Mouse (Mus musculus): ENCODE results near the gene Foxp1. TPM values are rescaled to one million over a fixed set of nuclear protein-coding genes. Genes with fewer than 3 reads are reported as not detected.

The Foxp1 gene
- polyA plus RNA-seq, 1 experiment from 2014 or later: 65.4 TPM

DNA sequence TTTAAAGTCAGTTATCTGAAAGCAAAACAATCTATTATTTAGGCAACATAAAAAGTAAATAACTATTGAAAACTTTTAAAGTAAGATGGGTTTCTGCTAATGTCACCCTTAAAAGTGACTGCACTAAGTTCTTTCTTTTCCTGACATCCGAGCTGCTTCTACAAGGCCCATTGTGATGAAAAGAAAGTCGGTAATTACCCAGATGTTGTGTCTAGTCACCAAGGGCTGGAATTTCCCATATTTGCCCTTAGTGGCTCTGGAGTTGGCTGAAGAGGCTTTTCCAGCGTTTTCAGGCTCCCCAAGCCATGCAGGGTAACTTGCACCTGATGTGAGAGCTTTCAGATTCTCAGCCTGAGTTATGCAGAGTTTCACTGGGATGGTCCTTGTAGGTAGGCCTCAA lies 18.6 kb upstream of the Foxp1 start:
- Histone ChIP-seq H3K27me3 (ENCODE audit: control insufficient read depth, insufficient read depth, low read length) (no peaks in the 10 kb centered on the region), H3K27ac (replicated peaks; ENCODE audit: low read depth, low read length) (no peak overlapping the region), H3K9me3 (ENCODE audit: control insufficient read depth, low read length) (no peaks in the 10 kb centered on the region), H3K4me2 (ENCODE audit: low read depth, severe bottlenecking) (no peak overlapping the region), H3K4me3 (ENCODE audit: low read depth, low read length) (no peak overlapping the region), H3K36me3 (ENCODE audit: control insufficient read depth, insufficient read depth, low read length) (no peaks in the 10 kb centered on the region), H3K9ac (ENCODE audit: low read length) (no peak overlapping the region), H3K4me1 (ENCODE audit: control insufficient read depth, insufficient read depth, low read length) (no peaks in the 10 kb centered on the region)
- 51% methylated on average over 3 of the region's 3 CpGs for WGBS
- ATAC-seq (ENCODE audit: insufficient number of reproducible peaks, low FRiP score, low TSS enrichment, low read depth) (no peak), DNase-seq (ENCODE audit: low spot score) (no peak)

DNA sequence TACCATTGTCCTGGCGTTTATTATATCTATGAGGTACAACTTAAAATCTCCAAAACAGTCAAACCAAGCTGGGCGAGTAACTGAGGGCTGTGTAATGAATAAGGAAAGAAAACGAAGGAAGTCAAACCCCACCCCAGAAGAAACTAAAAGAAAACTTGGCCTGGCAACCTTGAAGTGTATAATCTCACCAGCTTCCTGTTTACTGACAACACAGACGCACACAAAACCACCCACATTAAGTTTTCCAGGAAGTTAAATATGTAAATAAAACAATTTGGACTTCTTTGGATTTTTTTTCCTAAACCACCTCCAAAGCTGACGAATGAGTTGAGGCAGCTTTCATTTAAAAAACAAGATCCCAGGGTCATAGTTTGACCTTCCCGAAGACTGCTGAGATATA lies 18.1 kb upstream of the Foxp1 start:
- Histone ChIP-seq H3K27me3 (ENCODE audit: control insufficient read depth, insufficient read depth, low read length) (no peaks in the 10 kb centered on the region), H3K4me3 (ENCODE audit: low read depth, low read length) (no peak overlapping the region), H3K4me1 (ENCODE audit: control insufficient read depth, insufficient read depth, low read length) (no peaks in the 10 kb centered on the region), H3K36me3 (ENCODE audit: control insufficient read depth, insufficient read depth, low read length) (no peaks in the 10 kb centered on the region), H3K4me2 (ENCODE audit: low read depth, severe bottlenecking) (no peak overlapping the region), H3K9me3 (ENCODE audit: control insufficient read depth, low read length) (no peaks in the 10 kb centered on the region), H3K27ac (replicated peaks; ENCODE audit: low read depth, low read length) (no peak overlapping the region), H3K9ac (ENCODE audit: low read length) (no peak overlapping the region)
- 81% methylated on average over 6 of the region's 6 CpGs for WGBS
- DNase-seq (ENCODE audit: low spot score) (no peak), ATAC-seq (ENCODE audit: insufficient number of reproducible peaks, low FRiP score, low TSS enrichment, low read depth) (no peak)

GRCm38 (mm10) chr6:99540146-99540545 lies 17.6 kb upstream of the Foxp1 start:
- no peak for ATAC-seq (ENCODE audit: insufficient number of reproducible peaks, low FRiP score, low TSS enrichment, low read depth)
- Histone ChIP-seq H3K4me1 (ENCODE audit: control insufficient read depth, insufficient read depth, low read length) (no peaks in the 10 kb centered on the region), H3K27me3 (ENCODE audit: control insufficient read depth, insufficient read depth, low read length) (no peaks in the 10 kb centered on the region), H3K9me3 (ENCODE audit: control insufficient read depth, low read length) (no peaks in the 10 kb centered on the region), H3K36me3 (ENCODE audit: control insufficient read depth, insufficient read depth, low read length) (no peaks in the 10 kb centered on the region), H3K4me2 (ENCODE audit: low read depth, severe bottlenecking) (no peak overlapping the region), H3K4me3 (ENCODE audit: low read depth, low read length) (no peak overlapping the region), H3K9ac (ENCODE audit: low read length) (no peak overlapping the region), H3K27ac (replicated peaks; ENCODE audit: low read depth, low read length) (no peak overlapping the region)
- no peak for DNase-seq (ENCODE audit: low spot score)
- WGBS: 89% methylated on average over 5 of the region's 5 CpGs

DNA sequence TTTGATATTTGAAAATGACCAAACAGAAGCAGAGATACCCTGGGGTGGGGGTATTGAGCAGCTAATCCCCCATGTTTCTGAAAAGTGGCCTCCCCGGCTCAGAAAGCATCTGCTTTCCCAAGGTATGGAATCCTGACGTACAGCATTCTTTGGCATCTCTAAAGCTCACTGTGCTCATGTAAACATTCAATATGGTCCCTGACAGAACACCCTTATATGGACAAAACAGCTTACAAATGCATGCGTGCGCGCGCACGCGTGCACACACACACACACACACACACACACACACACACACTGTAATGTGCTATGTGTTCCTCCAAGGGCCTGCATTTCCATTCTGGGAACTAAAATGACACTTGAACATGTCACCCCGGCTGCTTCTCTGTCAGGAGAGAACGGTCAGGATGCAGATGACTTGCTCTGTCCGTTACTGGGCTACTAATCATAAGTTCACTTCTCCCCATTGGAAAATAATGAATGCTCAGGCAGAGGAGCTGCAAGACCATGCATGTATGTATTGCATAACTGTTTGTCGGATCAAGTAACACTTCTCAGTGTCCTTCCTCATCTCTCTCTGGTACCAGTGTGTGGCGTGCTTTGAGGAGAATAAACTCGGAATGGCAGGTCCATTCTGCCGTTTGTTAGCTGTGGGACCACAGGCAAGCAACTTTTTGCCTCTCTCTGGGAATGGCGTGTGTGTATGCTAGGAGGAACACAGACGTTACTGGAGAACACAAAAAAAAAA lies 15.8 kb upstream of the Foxp1 start:
- H3K4me1 ChIP-seq (ENCODE audit: control insufficient read depth, insufficient read depth, low read length): no peaks in the 10 kb centered on the region
- no peak overlapping the region for H3K4me3 ChIP-seq (ENCODE audit: low read depth, low read length)
- H3K4me2 ChIP-seq (ENCODE audit: low read depth, severe bottlenecking): no peak overlapping the region
- H3K36me3 ChIP-seq (ENCODE audit: control insufficient read depth, insufficient read depth, low read length): no peaks in the 10 kb centered on the region
- no peak for DNase-seq (ENCODE audit: low spot score)
- ATAC-seq (ENCODE audit: insufficient number of reproducible peaks, low FRiP score, low TSS enrichment, low read depth): no peak
- no peak overlapping the region for H3K27ac ChIP-seq (replicated peaks; ENCODE audit: low read depth, low read length)
- no peaks in the 10 kb centered on the region for H3K9me3 ChIP-seq (ENCODE audit: control insufficient read depth, low read length)
- H3K27me3 ChIP-seq (ENCODE audit: control insufficient read depth, insufficient read depth, low read length): no peaks in the 10 kb centered on the region
- whole genome bisulfite sequencing: 86% methylated on average over 17 of the region's 17 CpGs
- no peak overlapping the region for H3K9ac ChIP-seq (ENCODE audit: low read length)

- H3K9ac ChIP-seq (ENCODE audit: low read length): no peak overlapping the region
- DNase-seq (ENCODE audit: low spot score): no peak
- H3K36me3 ChIP-seq (ENCODE audit: control insufficient read depth, insufficient read depth, low read length): no peaks in the 10 kb centered on the region
- 61% methylated on average over 5 of the region's 5 CpGs for WGBS
- H3K27me3 ChIP-seq (ENCODE audit: control insufficient read depth, insufficient read depth, low read length): no peaks in the 10 kb centered on the region
- H3K9me3 ChIP-seq (ENCODE audit: control insufficient read depth, low read length): no peaks in the 10 kb centered on the region
- no peak overlapping the region for H3K27ac ChIP-seq (replicated peaks; ENCODE audit: low read depth, low read length)
- no peak for ATAC-seq (ENCODE audit: insufficient number of reproducible peaks, low FRiP score, low TSS enrichment, low read depth)
- H3K4me3 ChIP-seq (ENCODE audit: low read depth, low read length): no peak overlapping the region
- H3K4me2 ChIP-seq (ENCODE audit: low read depth, severe bottlenecking): no peak overlapping the region
- H3K4me1 ChIP-seq (ENCODE audit: control insufficient read depth, insufficient read depth, low read length): no peaks in the 10 kb centered on the region
Observed at GRCm38 (mm10) chr6:99534211-99534745, 11.8 kb upstream of the Foxp1 start.

DNA sequence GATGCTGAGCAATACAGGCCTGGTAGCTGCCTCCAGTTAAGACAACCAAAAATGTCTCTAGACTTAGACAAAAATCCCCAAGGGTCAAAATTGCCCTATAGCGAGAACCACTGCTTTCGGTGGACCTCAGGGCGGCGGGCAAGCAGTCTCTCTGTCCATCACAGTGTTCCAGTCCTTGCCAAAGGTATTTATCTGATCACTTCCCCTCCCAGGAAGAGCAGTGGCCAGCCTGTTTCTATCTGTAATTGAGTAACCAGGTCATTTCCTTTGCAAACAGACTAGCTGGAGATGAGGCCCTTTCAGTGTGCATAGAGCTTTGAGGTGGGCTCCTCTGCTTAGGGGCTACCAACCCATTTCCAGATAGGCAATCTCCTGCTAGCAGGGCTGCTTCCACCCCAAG lies 9.9 kb upstream of the Foxp1 start:
- DNase-seq (ENCODE audit: low spot score) (no peak), ATAC-seq (ENCODE audit: insufficient number of reproducible peaks, low FRiP score, low TSS enrichment, low read depth) (no peak)
- Histone ChIP-seq H3K27me3 (ENCODE audit: control insufficient read depth, insufficient read depth, low read length) (no peaks in the 10 kb centered on the region), H3K36me3 (ENCODE audit: control insufficient read depth, insufficient read depth, low read length) (no peaks in the 10 kb centered on the region), H3K4me2 (ENCODE audit: low read depth, severe bottlenecking) (no peak overlapping the region), H3K4me3 (ENCODE audit: low read depth, low read length) (no peak overlapping the region), H3K4me1 (ENCODE audit: control insufficient read depth, insufficient read depth, low read length) (no peaks in the 10 kb centered on the region), H3K9ac (ENCODE audit: low read length) (no peak overlapping the region), H3K9me3 (ENCODE audit: control insufficient read depth, low read length) (no peaks in the 10 kb centered on the region; the same call in 1 of the 2 replicates), H3K27ac (replicated peaks; ENCODE audit: low read depth, low read length) (no peak overlapping the region)
- WGBS: 90% methylated on average over 4 of the region's 4 CpGs

DNA sequence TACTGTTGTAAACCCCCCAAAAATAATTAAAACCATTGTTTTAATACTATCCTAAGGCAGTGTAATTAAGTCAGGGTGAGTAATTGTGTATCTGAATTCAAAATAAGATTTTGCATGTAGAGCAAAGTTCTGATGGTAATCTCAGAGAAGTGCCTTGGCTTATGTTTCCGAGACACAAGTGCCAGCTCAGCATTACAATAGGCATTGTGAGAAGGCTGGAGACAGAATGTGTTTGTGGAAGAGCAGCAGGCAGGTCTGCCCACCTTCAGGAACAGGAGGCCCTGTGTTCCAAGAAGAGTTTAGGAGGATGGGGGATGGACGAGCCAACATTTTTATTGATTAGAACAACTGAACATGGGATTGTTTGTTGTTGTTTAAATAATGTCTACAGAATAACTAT lies 6.5 kb upstream of the Foxp1 start:
- H3K9ac ChIP-seq (ENCODE audit: low read length): no peak overlapping the region
- no peaks in the 10 kb centered on the region for H3K36me3 ChIP-seq (ENCODE audit: control insufficient read depth, insufficient read depth, low read length)
- H3K27me3 ChIP-seq (ENCODE audit: control insufficient read depth, insufficient read depth, low read length): no peaks in the 10 kb centered on the region
- H3K4me1 ChIP-seq (ENCODE audit: control insufficient read depth, insufficient read depth, low read length): no peaks in the 10 kb centered on the region
- H3K4me3 ChIP-seq (ENCODE audit: low read depth, low read length): no peak overlapping the region
- H3K4me2 ChIP-seq (ENCODE audit: low read depth, severe bottlenecking): no peak overlapping the region
- no peak overlapping the region for H3K27ac ChIP-seq (replicated peaks; ENCODE audit: low read depth, low read length)
- DNase-seq (ENCODE audit: low spot score) (no peak), ATAC-seq (ENCODE audit: insufficient number of reproducible peaks, low FRiP score, low TSS enrichment, low read depth) (no peak)
- WGBS: 83% methylated on average over 2 of the region's 2 CpGs
- no peaks in the 10 kb centered on the region; the same call in 1 of the 2 replicates for H3K9me3 ChIP-seq (ENCODE audit: control insufficient read depth, low read length)

GRCm38 (mm10) chr6:99527457-99528105 lies 5.1 kb upstream of the Foxp1 start:
- no peak overlapping the region for H3K27ac ChIP-seq (replicated peaks; ENCODE audit: low read depth, low read length)
- ATAC-seq (ENCODE audit: insufficient number of reproducible peaks, low FRiP score, low TSS enrichment, low read depth) (no peak), DNase-seq (ENCODE audit: low spot score) (no peak)
- no peak overlapping the region for H3K4me2 ChIP-seq (ENCODE audit: low read depth, severe bottlenecking)
- H3K36me3 ChIP-seq (ENCODE audit: control insufficient read depth, insufficient read depth, low read length): no peaks in the 10 kb centered on the region
- H3K4me1 ChIP-seq (ENCODE audit: control insufficient read depth, insufficient read depth, low read length): no peaks in the 10 kb centered on the region
- WGBS: 92% methylated on average over 6 of the region's 6 CpGs
- H3K9ac ChIP-seq (ENCODE audit: low read length): no peak overlapping the region
- H3K9me3 ChIP-seq (ENCODE audit: control insufficient read depth, low read length): no peaks in the 10 kb centered on the region; the same call in 1 of the 2 replicates
- H3K27me3 ChIP-seq (ENCODE audit: control insufficient read depth, insufficient read depth, low read length): no peaks in the 10 kb centered on the region
- H3K4me3 ChIP-seq (ENCODE audit: low read depth, low read length): no peak overlapping the region

All from limb, embryonic 11.5 days (tissue).